29 mouse cellular contexts compared by ENCODE assay signal in genomic region chr5:51783099-51783498, GRCm38 (mm10).
DNase-seq lines count a peak whose midpoint lies in the region; ATAC-seq and TF ChIP-seq lines count a peak whose summit lies in the region.
"Had no signal": no experiment of that assay in that cellular context is flagged by ENCODE, and none has a peak within 500 bp of the region (broad histone marks: within the 10 kb centered on the region; RNA-seq: fewer than 3 reads in every experiment).

No protein-coding gene starts in this region.

- TF ChIP-seq EP300 in heart, adult 2 months (IDR thresholded peaks at IDR 0.05; ENCODE audit: insufficient read depth, low read depth, low read length), result no peak

- intact Hi-C loops in left cerebral cortex, postnatal 10 days (cut with DNase I), result no loop called here
- intact Hi-C loops in heart, adult 2 months (cut with DNase I), result no loop called here

- no peaks in the 10 kb centered on the region for H3K4me1 ChIP-seq in heart, adult 2 months (ENCODE audit: control insufficient read depth, insufficient read depth, low read length)
- no peaks in the 10 kb centered on the region for H3K4me1 ChIP-seq in forebrain, embryonic 11.5 days (replicated peaks; ENCODE audit: control insufficient read depth, insufficient read depth, low read length)
- H3K4me1 ChIP-seq: embryonic facial prominence, embryonic 10.5 days; embryonic facial prominence, embryonic 15.5 days; forebrain, embryonic 13.5 days; lung, embryonic 15.5 days; midbrain, embryonic 10.5 days; neural tube, embryonic 12.5 days had no signal

- H3K27ac ChIP-seq in heart, adult 2 months, result no peak overlapping the region
- H3K27ac ChIP-seq in forebrain, embryonic 11.5 days (ENCODE audit: low read depth, low read length), result no peak overlapping the region
- H3K27ac ChIP-seq: embryonic facial prominence, embryonic 10.5 days; embryonic facial prominence, embryonic 15.5 days; forebrain, embryonic 13.5 days; heart, embryonic 13.5 days; limb, embryonic 13.5 days; lung, embryonic 15.5 days; midbrain, embryonic 10.5 days; neural tube, embryonic 12.5 days; stomach, postnatal 0 days had no signal

- H3K27me3 ChIP-seq in heart, adult 2 months (ENCODE audit: control insufficient read depth, insufficient read depth, low read length), result no peaks in the 10 kb centered on the region
- H3K27me3 ChIP-seq in forebrain, embryonic 11.5 days (ENCODE audit: control insufficient read depth, insufficient read depth, low read length), result no peaks in the 10 kb centered on the region
- H3K27me3 ChIP-seq: CH12.LX; embryonic facial prominence, embryonic 15.5 days; forebrain, embryonic 13.5 days; heart, embryonic 13.5 days; lung, embryonic 15.5 days; neural tube, embryonic 12.5 days had no signal

- ATAC-seq in frontal cortex, adult (ENCODE audit: low TSS enrichment), result peak; percentile 48
- no peak for ATAC-seq in forebrain, embryonic 11.5 days (replicated peaks; ENCODE audit: low FRiP score)
- ATAC-seq: forebrain, embryonic 13.5 days; intestine, embryonic 16.5 days had no signal

- H3K79me2 ChIP-seq in heart, adult 2 months (replicated peaks; ENCODE audit: control insufficient read depth, insufficient read depth, low read length), result no peaks in the 10 kb centered on the region

- TF ChIP-seq POLR2A in heart, adult 2 months (IDR thresholded peaks at IDR 0.05; ENCODE audit: insufficient read depth, low read depth, low read length), result no peak

- no peak for DNase-seq in frontal cortex, postnatal 10 days (ENCODE audit: low spot score in 2 of 2)
- DNase-seq in left cerebral cortex, adult 11 months (ENCODE audit: low spot score), result peak; percentile 28
- no peak for DNase-seq in left cerebral cortex, postnatal 10 days (ENCODE audit: extremely low spot score in 1 of 2, low spot score in 2 of 2)
- DNase-seq in right cerebral cortex, adult 2 months (ENCODE audit: low spot score in 2 of 2), result peak; percentile 50 to 63
- no peak for DNase-seq in right cerebral cortex, postnatal 4 days
- DNase-seq in heart, adult 2 months, result no peak
- no peak for DNase-seq in forebrain, embryonic 11.5 days (ENCODE audit: low spot score)
- DNase-seq: cerebellum, adult 8-10 months; cerebellum, postnatal 25 days; heart, postnatal 10 days; kidney, adult 8-10 months; kidney, postnatal 10 days; retina, postnatal 1 day; thymus, adult 2 months; thymus, postnatal 36 days had no signal

- H3K36me3 ChIP-seq in heart, adult 2 months (ENCODE audit: control insufficient read depth, insufficient read depth, low read length), result no peaks in the 10 kb centered on the region
- no peaks in the 10 kb centered on the region for H3K36me3 ChIP-seq in forebrain, embryonic 11.5 days (ENCODE audit: control insufficient read depth, insufficient read depth, low read length)
- H3K36me3 ChIP-seq: embryonic facial prominence, embryonic 10.5 days; embryonic facial prominence, embryonic 15.5 days; heart, embryonic 13.5 days; limb, embryonic 13.5 days; lung, embryonic 15.5 days; midbrain, embryonic 10.5 days; neural tube, embryonic 12.5 days had no signal

- no peak for TF ChIP-seq CTCF in heart, adult 2 months (IDR thresholded peaks at IDR 0.05)

- 76% methylated on average over 9 of the region's 9 CpGs for WGBS in heart, adult 2 months
- WGBS in forebrain, embryonic 11.5 days, result 95% methylated on average over 9 of the region's 9 CpGs

- no peak overlapping the region for H3K4me3 ChIP-seq in heart, adult 2 months
- H3K4me3 ChIP-seq in forebrain, embryonic 11.5 days (ENCODE audit: low read depth, low read length), result no peak overlapping the region
- H3K4me3 ChIP-seq: embryonic facial prominence, embryonic 10.5 days; embryonic facial prominence, embryonic 15.5 days; forebrain, embryonic 13.5 days; heart, embryonic 13.5 days; limb, embryonic 13.5 days; lung, embryonic 15.5 days; midbrain, embryonic 10.5 days; myocyte; neural tube, embryonic 12.5 days had no signal

- H3K9ac ChIP-seq in heart, adult 2 months (ENCODE audit: low read depth, low read length), result no peak overlapping the region
- no peak overlapping the region for H3K9ac ChIP-seq in forebrain, embryonic 11.5 days (ENCODE audit: low read length)
- H3K9ac ChIP-seq: embryonic facial prominence, embryonic 15.5 days; forebrain, embryonic 13.5 days; heart, embryonic 13.5 days; limb, embryonic 13.5 days; lung, embryonic 15.5 days; neural tube, embryonic 12.5 days had no signal

- H3K4me2 ChIP-seq in forebrain, embryonic 11.5 days (ENCODE audit: low read depth, low read length, severe bottlenecking), result no peak overlapping the region
- H3K4me2 ChIP-seq: embryonic facial prominence, embryonic 15.5 days; forebrain, embryonic 13.5 days; heart, embryonic 13.5 days; limb, embryonic 13.5 days; liver, embryonic 11.5 days; lung, embryonic 15.5 days; neural tube, embryonic 12.5 days had no signal

- no peaks in the 10 kb centered on the region for H3K9me3 ChIP-seq in forebrain, embryonic 11.5 days (ENCODE audit: control insufficient read depth, low read length)
- H3K9me3 ChIP-seq: embryonic facial prominence, embryonic 10.5 days; embryonic facial prominence, embryonic 15.5 days; forebrain, embryonic 13.5 days; heart, embryonic 13.5 days; limb, embryonic 13.5 days; lung, embryonic 15.5 days; midbrain, embryonic 10.5 days; neural tube, embryonic 12.5 days had no signal

Comparison
In these comparisons a context has a peak if more than half of its experiments do, and no peak if none do; other contexts are left out.
1. DNase-seq: peak in left cerebral cortex, adult 11 months (single experiment) and right cerebral cortex, adult 2 months (2 of 2); none in frontal cortex, postnatal 10 days (0 of 2), left cerebral cortex, postnatal 10 days (0 of 2), right cerebral cortex, postnatal 4 days (single experiment), heart, adult 2 months (0 of 2) and forebrain, embryonic 11.5 days (single experiment).